Mouse (Mus musculus): ENCODE measurements at regions not wholly inside any gene's neighbourhood (a gene's known extent, or its start where the extent isn't known, plus 50 kb on each side); places are given as distances from the start of the nearest gene placed in this dataset.

- Histone ChIP-seq H3K36me3 (ENCODE audit: control insufficient read depth, insufficient read depth, low read length) (no peaks in the 10 kb centered on the region), H3K4me1 (ENCODE audit: control insufficient read depth, insufficient read depth, low read length) (no peaks in the 10 kb centered on the region), H3K4me3 (ENCODE audit: insufficient read depth, low read depth, low read length) (no peak overlapping the region), H3K27ac (ENCODE audit: insufficient read depth, low read depth, low read length) (no peak overlapping the region), H3K27me3 (replicated peaks; ENCODE audit: control insufficient read depth, insufficient read depth, low read length) (no peaks in the 10 kb centered on the region)
- DNase-seq, result no peak
- WGBS, result 69% methylated on average over 2 of the region's 2 CpGs
- TF ChIP-seq CTCF (conservative IDR thresholded peaks at IDR 0.05; ENCODE audit: insufficient read depth, insufficient read length, low read depth, low read length), result no peak
- TF ChIP-seq POLR2A (IDR thresholded peaks at IDR 0.05; ENCODE audit: low read depth, low read length), result no peak
Observed at GRCm38 (mm10) chr3:31440282-31440681, 130.1 kb upstream of the Slc7a14 start.

- WGBS, result 59% methylated on average over 3 of the region's 3 CpGs
- no peaks in the 10 kb centered on the region for H3K36me3 ChIP-seq (ENCODE audit: control insufficient read depth, insufficient read depth, low read length)
- TF ChIP-seq POLR2A (IDR thresholded peaks at IDR 0.05; ENCODE audit: low read depth, low read length) (no peak), CTCF (conservative IDR thresholded peaks at IDR 0.05; ENCODE audit: insufficient read depth, insufficient read length, low read depth, low read length) (no peak)
- no peaks in the 10 kb centered on the region for H3K27me3 ChIP-seq (replicated peaks; ENCODE audit: control insufficient read depth, insufficient read depth, low read length)
- H3K27ac ChIP-seq (ENCODE audit: insufficient read depth, low read depth, low read length), result no peak overlapping the region
- H3K4me3 ChIP-seq (ENCODE audit: insufficient read depth, low read depth, low read length), result no peak overlapping the region
- H3K4me1 ChIP-seq (ENCODE audit: control insufficient read depth, insufficient read depth, low read length), result no peaks in the 10 kb centered on the region
- no peak for DNase-seq
Observed at GRCm38 (mm10) chr3:31437970-31438369, 127.8 kb upstream of the Slc7a14 start.

- H3K4me1 ChIP-seq (ENCODE audit: control insufficient read depth, insufficient read depth, low read length), result no peaks in the 10 kb centered on the region
- DNase-seq, result no peak
- H3K36me3 ChIP-seq (ENCODE audit: control insufficient read depth, insufficient read depth, low read length), result no peaks in the 10 kb centered on the region
- TF ChIP-seq POLR2A (IDR thresholded peaks at IDR 0.05; ENCODE audit: low read depth, low read length), result no peak
- no peak overlapping the region for H3K4me3 ChIP-seq (ENCODE audit: insufficient read depth, low read depth, low read length)
- WGBS, result 65% methylated on average over 3 of the region's 3 CpGs
- no peak overlapping the region for H3K27ac ChIP-seq (ENCODE audit: insufficient read depth, low read depth, low read length)
- no peaks in the 10 kb centered on the region for H3K27me3 ChIP-seq (replicated peaks; ENCODE audit: control insufficient read depth, insufficient read depth, low read length)
Observed at GRCm38 (mm10) chr3:31435204-31435963, 125.2 kb upstream of the Slc7a14 start.

GRCm38 (mm10) chr3:31433201-31433600 lies 123.0 kb upstream of the Slc7a14 start:
- no peaks in the 10 kb centered on the region for H3K27me3 ChIP-seq (replicated peaks; ENCODE audit: control insufficient read depth, insufficient read depth, low read length)
- no peaks in the 10 kb centered on the region for H3K4me1 ChIP-seq (ENCODE audit: control insufficient read depth, insufficient read depth, low read length)
- H3K36me3 ChIP-seq (ENCODE audit: control insufficient read depth, insufficient read depth, low read length), result no peaks in the 10 kb centered on the region
- no peak overlapping the region for H3K4me3 ChIP-seq (ENCODE audit: insufficient read depth, low read depth, low read length)
- DNase-seq, result no peak
- TF ChIP-seq POLR2A (IDR thresholded peaks at IDR 0.05; ENCODE audit: low read depth, low read length) (no peak), CTCF (conservative IDR thresholded peaks at IDR 0.05; ENCODE audit: insufficient read depth, insufficient read length, low read depth, low read length) (peak; percentile 38; the same call in 1 of the 2 replicates)
- no peak overlapping the region for H3K27ac ChIP-seq (ENCODE audit: insufficient read depth, low read depth, low read length)
- 83% methylated on average over 9 of the region's 9 CpGs for WGBS

- TF ChIP-seq POLR2A (IDR thresholded peaks at IDR 0.05; ENCODE audit: low read depth, low read length) (no peak), CTCF (conservative IDR thresholded peaks at IDR 0.05; ENCODE audit: insufficient read depth, insufficient read length, low read depth, low read length) (no peak)
- H3K4me3 ChIP-seq (ENCODE audit: insufficient read depth, low read depth, low read length), result no peak overlapping the region
- H3K27ac ChIP-seq (ENCODE audit: insufficient read depth, low read depth, low read length), result no peak overlapping the region
- WGBS, result 89% methylated on average over 14 of the region's 14 CpGs
- DNase-seq, result no peak
- no peaks in the 10 kb centered on the region for H3K27me3 ChIP-seq (replicated peaks; ENCODE audit: control insufficient read depth, insufficient read depth, low read length)
- no peaks in the 10 kb centered on the region for H3K36me3 ChIP-seq (ENCODE audit: control insufficient read depth, insufficient read depth, low read length)
- H3K4me1 ChIP-seq (ENCODE audit: control insufficient read depth, insufficient read depth, low read length), result no peaks in the 10 kb centered on the region
Observed at GRCm38 (mm10) chr3:31423517-31423916, 113.3 kb upstream of the Slc7a14 start.

- H3K4me3 ChIP-seq (ENCODE audit: insufficient read depth, low read depth, low read length), result no peak overlapping the region
- H3K27ac ChIP-seq (ENCODE audit: insufficient read depth, low read depth, low read length), result no peak overlapping the region
- H3K4me1 ChIP-seq (ENCODE audit: control insufficient read depth, insufficient read depth, low read length), result no peaks in the 10 kb centered on the region
- no peaks in the 10 kb centered on the region for H3K27me3 ChIP-seq (replicated peaks; ENCODE audit: control insufficient read depth, insufficient read depth, low read length)
- WGBS, result 76% methylated on average over 4 of the region's 4 CpGs
- no peaks in the 10 kb centered on the region for H3K36me3 ChIP-seq (ENCODE audit: control insufficient read depth, insufficient read depth, low read length)
- TF ChIP-seq CTCF (conservative IDR thresholded peaks at IDR 0.05; ENCODE audit: insufficient read depth, insufficient read length, low read depth, low read length), result no peak
- no peak for TF ChIP-seq POLR2A (IDR thresholded peaks at IDR 0.05; ENCODE audit: low read depth, low read length)
- no peak for DNase-seq
Observed at GRCm38 (mm10) chr3:31408802-31409201, 98.6 kb upstream of the Slc7a14 start.

GRCm38 (mm10) chr3:31405880-31406279 lies 95.7 kb upstream of the Slc7a14 start:
- 27% methylated on average over 1 of the region's 1 CpGs for WGBS
- no peak overlapping the region for H3K27ac ChIP-seq (ENCODE audit: insufficient read depth, low read depth, low read length)
- TF ChIP-seq CTCF (conservative IDR thresholded peaks at IDR 0.05; ENCODE audit: insufficient read depth, insufficient read length, low read depth, low read length) (no peak), POLR2A (IDR thresholded peaks at IDR 0.05; ENCODE audit: low read depth, low read length) (no peak)
- H3K4me1 ChIP-seq (ENCODE audit: control insufficient read depth, insufficient read depth, low read length), result no peaks in the 10 kb centered on the region
- H3K36me3 ChIP-seq (ENCODE audit: control insufficient read depth, insufficient read depth, low read length), result no peaks in the 10 kb centered on the region
- H3K4me3 ChIP-seq (ENCODE audit: insufficient read depth, low read depth, low read length), result no peak overlapping the region
- DNase-seq, result no peak
- no peaks in the 10 kb centered on the region for H3K27me3 ChIP-seq (replicated peaks; ENCODE audit: control insufficient read depth, insufficient read depth, low read length)
